Mouse (Mus musculus): ENCODE data around the gene Fcor.

DNA sequence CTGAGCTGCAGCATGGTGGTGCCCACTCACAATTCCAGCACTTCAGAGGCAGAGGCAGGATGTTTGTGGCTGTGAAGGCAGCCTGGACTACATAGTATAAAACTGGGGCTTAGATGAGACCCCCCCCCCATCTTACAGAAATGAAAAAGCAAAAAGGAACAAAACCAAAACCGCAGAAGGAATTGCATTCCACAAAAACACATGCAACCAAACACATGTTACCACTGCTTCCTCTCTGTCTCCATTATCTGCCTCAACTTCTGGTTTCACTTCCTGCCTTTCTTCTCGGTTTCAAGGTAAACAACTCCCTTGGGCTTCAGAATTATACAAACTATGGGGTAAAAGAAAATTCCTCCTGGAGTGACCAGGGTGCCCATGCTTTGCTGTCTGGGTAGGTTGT, 39.5 kb upstream of the Fcor start:
- no peak for TF ChIP-seq POLR2A (IDR thresholded peaks at IDR 0.05; ENCODE audit: insufficient read depth, low read depth, low read length)
- no peak for TF ChIP-seq CTCF (IDR thresholded peaks at IDR 0.05; ENCODE audit: insufficient read depth, low read depth, low read length)
